Mouse (Mus musculus): Measurements from ENCODE around the gene Serping1.

GRCm38 (mm10) chr2:84779210-84779609 is 4.0 kb upstream of the Serping1 start:
- peak; percentile 25; the same call in 1 of the 2 replicates for TF ChIP-seq CTCF (conservative IDR thresholded peaks at IDR 0.05; ENCODE audit: insufficient read depth, insufficient read length, low read depth, low read length)
- TF ChIP-seq POLR2A (IDR thresholded peaks at IDR 0.05; ENCODE audit: low read depth, low read length), result no peak
